Mouse (Mus musculus): ENCODE results near the gene Acot7.

- TF ChIP-seq CTCF (IDR thresholded peaks at IDR 0.05) (no peak), EP300 (IDR thresholded peaks at IDR 0.05) (no peak)
These were observed 113.1 kb downstream of the Acot7 start for GRCm38 (mm10) chr4:152290991-152291390.
